Mouse (Mus musculus): ENCODE results near the gene Trub2. TPM values are rescaled to one million over a fixed set of nuclear protein-coding genes. Genes with fewer than 3 reads are reported as not detected.

Gene Trub2
- polyA plus RNA-seq, 1 experiment from 2014 or later = 32.0 TPM

DNA sequence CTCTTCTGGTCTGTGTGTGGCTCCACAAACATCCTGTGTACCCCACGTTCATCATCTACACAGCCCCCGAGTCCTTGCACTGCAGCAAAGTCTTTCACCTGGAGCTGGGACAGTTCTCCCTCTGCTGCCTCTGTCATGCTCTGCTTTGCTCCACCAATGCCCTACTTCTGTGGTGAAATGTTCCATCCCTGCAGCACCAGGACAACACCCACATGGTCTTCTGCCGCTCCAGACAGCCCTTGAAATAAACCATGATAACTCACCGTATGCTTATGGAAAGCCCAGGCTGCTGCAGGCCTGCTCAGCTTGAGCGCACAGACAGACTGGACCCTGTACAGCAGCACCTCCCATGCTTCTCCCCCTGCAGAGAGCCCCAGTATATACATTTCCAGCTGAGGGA is 74.2 kb downstream of the Trub2 start:
- H3K9ac ChIP-seq = no peak overlapping the region
- no peak overlapping the region for H3K27ac ChIP-seq (replicated peaks)
- 94% methylated on average over 5 of the region's 5 CpGs for WGBS
- no peak for ATAC-seq (ENCODE audit: low read depth)
- no peak overlapping the region for H3K4me2 ChIP-seq
- peaks cover 74% of the 10 kb centered on the region for H3K36me3 ChIP-seq
- H3K9me3 ChIP-seq = no peaks in the 10 kb centered on the region
- H3K4me3 ChIP-seq = no peak overlapping the region
- H3K4me1 ChIP-seq (replicated peaks) = peaks cover 15% of the 10 kb centered on the region; the same call in 1 of the 2 replicates
- H3K27me3 ChIP-seq = no peaks in the 10 kb centered on the region

DNA sequence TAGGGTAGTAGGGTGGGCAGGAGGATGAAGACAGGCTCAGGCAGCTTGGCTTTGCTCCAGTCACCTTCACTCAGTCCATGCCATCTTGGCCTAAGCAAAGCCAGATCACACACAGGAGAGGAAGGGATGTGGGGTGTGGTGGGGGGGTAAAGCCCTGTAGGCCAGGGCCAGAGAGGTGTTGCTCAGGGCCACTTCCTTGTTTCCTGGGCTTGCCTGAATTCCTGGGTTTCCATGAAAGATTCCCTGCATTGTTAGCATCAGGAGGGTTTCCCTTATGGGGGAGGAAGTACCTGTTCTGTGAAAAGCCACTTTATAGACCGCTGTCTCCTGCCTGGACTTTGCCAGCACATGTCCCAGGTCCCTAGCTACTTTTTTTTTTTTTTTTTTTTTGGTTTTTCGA is 74.8 kb downstream of the Trub2 start:
- Histone ChIP-seq H3K9me3 (no peaks in the 10 kb centered on the region), H3K27ac (replicated peaks) (no peak overlapping the region), H3K4me2 (no peak overlapping the region), H3K4me1 (replicated peaks) (peaks cover 15% of the 10 kb centered on the region; the same call in 1 of the 2 replicates), H3K9ac (no peak overlapping the region), H3K4me3 (no peak overlapping the region), H3K36me3 (peaks cover 73% of the 10 kb centered on the region), H3K27me3 (no peaks in the 10 kb centered on the region)
- no peak for ATAC-seq (ENCODE audit: low read depth)
- 81% methylated on average over 2 of the region's 2 CpGs for WGBS

DNA sequence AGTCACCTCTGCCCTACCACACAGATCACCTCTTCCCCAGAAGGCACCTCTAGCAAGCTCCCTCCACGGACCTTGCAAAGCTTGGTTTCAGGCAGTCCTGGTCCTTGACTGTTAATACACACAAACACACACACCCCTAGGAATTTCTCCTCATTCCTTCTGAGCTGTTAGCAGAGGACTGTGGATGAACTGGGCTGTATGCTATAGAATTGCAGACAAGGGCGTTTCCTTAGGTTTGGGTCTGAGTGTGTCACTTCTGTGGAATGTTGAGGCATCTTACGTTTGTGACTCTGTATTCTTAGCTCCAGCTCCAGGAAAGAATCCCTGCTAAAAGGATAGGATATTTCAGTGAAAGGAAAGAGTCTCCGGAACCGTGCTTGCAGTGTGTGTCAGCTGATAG is 76.4 kb downstream of the Trub2 start:
- 87% methylated on average over 5 of the region's 5 CpGs for WGBS
- Histone ChIP-seq H3K27me3 (no peaks in the 10 kb centered on the region), H3K4me3 (no peak overlapping the region), H3K27ac (replicated peaks) (no peak overlapping the region), H3K4me2 (no peak overlapping the region), H3K9me3 (no peaks in the 10 kb centered on the region), H3K4me1 (replicated peaks) (peaks cover 20% of the 10 kb centered on the region), H3K36me3 (peaks cover 78% of the 10 kb centered on the region), H3K9ac (no peak overlapping the region)
- no peak for ATAC-seq (ENCODE audit: low read depth)

Other genes starting within 250 kb of the Trub2 start
- gene Rapgef1, start 168.8 kb downstream of the Trub2 start, polyA plus RNA-seq (2015; fragmentation: Nextera tagmentation; extraction: Ambion mirVana) = 13.5 and 15.5 TPM in 2 replicates
- 0.18 TPM in 1 of 2 replicates, not detected in the other for gene Gm13420, start 36.8 kb downstream of the Trub2 start, polyA plus RNA-seq (2015; fragmentation: Nextera tagmentation; extraction: Ambion mirVana)
- 0.33 TPM in 1 of 2 replicates, not detected in the other for gene Gm13547, start 29.2 kb downstream of the Trub2 start, polyA plus RNA-seq (2015; fragmentation: Nextera tagmentation; extraction: Ambion mirVana)
- 30.0 and 34.3 TPM in 2 replicates for gene Coq4, start 1.0 kb downstream of the Trub2 start, polyA plus RNA-seq (2015; fragmentation: Nextera tagmentation; extraction: Ambion mirVana)
- gene Slc27a4, start 14.1 kb upstream of the Trub2 start, polyA plus RNA-seq (2015; fragmentation: Nextera tagmentation; extraction: Ambion mirVana) = 34.6 and 35.5 TPM in 2 replicates
- gene Urm1, start 31.6 kb upstream of the Trub2 start, polyA plus RNA-seq (2015; fragmentation: Nextera tagmentation; extraction: Ambion mirVana) = 19.0 and 22.8 TPM in 2 replicates
- 24.8 and 25.5 TPM in 2 replicates for gene Cercam, start 80.7 kb upstream of the Trub2 start, polyA plus RNA-seq (2015; fragmentation: Nextera tagmentation; extraction: Ambion mirVana)
- 65.6 and 68.1 TPM in 2 replicates for gene Odf2, start 100.7 kb upstream of the Trub2 start, polyA plus RNA-seq (2015; fragmentation: Nextera tagmentation; extraction: Ambion mirVana)
- gene Gle1, start 146.9 kb upstream of the Trub2 start, polyA plus RNA-seq (2015; fragmentation: Nextera tagmentation; extraction: Ambion mirVana) = 72.3 and 74.1 TPM in 2 replicates
- 186 and 209 TPM in 2 replicates for gene Sptan1, start 177.1 kb upstream of the Trub2 start, polyA plus RNA-seq (2015; fragmentation: Nextera tagmentation; extraction: Ambion mirVana)

Measured in neural tube, embryonic 13.5 days (tissue).